Mouse (Mus musculus): Measurements from ENCODE around the gene Dolpp1. TPM values are rescaled to one million over a fixed set of nuclear protein-coding genes. Genes with fewer than 3 reads are reported as not detected.

Dolpp1 gene
- total RNA-seq, 2 experiments from 2014 or later: 7.0 to 7.3 TPM

GRCm38 (mm10) chr2:30435326-30436155 is 43.5 kb downstream of the Dolpp1 start:
- intact Hi-C loops (cut with DNase I; ENCODE audit: low total_unique reads): loop anchor here (5.0 to 10.0 kb wide), 2 partner anchors 357 to 509 kb away; no protein-coding TSS in a partner anchor
- peak; percentile 61 for DNase-seq

- intact Hi-C loops (cut with DNase I; ENCODE audit: low total_unique reads): loop anchor here (5.0 to 10.0 kb wide), 2 partner anchors 356 to 509 kb away; no protein-coding TSS in a partner anchor
- peak; percentile 60 for DNase-seq
Observed at GRCm38 (mm10) chr2:30436156-30436545, 44.1 kb downstream of the Dolpp1 start.

GRCm38 (mm10) chr2:30436809-30437208 is 44.8 kb downstream of the Dolpp1 start:
- intact Hi-C loops (cut with DNase I; ENCODE audit: low total_unique reads): loop anchor here (5.0 to 10.0 kb wide), 2 partner anchors 355 to 508 kb away; no protein-coding TSS in a partner anchor
- DNase-seq: no peak

DNA sequence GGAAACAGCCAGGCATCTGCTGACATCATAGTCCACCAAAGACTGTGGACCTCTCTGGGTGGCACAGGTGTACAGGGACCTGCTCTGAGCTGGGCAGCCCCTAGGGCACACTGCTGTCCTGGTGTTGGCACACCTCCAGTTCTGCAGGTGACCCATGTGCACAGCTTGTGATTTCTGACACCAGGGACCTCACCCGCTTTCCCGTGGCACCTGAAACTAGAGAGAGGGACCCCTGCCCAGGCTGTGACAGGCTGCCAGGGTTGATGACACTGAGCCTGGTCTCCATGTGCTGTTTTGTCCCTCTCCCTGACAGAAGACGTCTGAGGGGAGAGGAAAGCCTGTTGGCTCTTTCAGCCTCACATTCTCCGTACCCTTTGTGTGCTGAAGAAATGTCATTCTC is 45.7 kb downstream of the Dolpp1 start:
- intact Hi-C loops (cut with DNase I; ENCODE audit: low total_unique reads): loop anchor here (5.0 to 10.0 kb wide), 2 partner anchors 355 to 507 kb away; no protein-coding TSS in a partner anchor
- DNase-seq: no peak

- intact Hi-C loops (cut with DNase I; ENCODE audit: low total_unique reads): loop anchor here (5.0 to 10.0 kb wide), 2 partner anchors 353 to 505 kb away; no protein-coding TSS in a partner anchor
- no peak for DNase-seq
Observed at GRCm38 (mm10) chr2:30439631-30440030, 47.6 kb downstream of the Dolpp1 start.

DNA sequence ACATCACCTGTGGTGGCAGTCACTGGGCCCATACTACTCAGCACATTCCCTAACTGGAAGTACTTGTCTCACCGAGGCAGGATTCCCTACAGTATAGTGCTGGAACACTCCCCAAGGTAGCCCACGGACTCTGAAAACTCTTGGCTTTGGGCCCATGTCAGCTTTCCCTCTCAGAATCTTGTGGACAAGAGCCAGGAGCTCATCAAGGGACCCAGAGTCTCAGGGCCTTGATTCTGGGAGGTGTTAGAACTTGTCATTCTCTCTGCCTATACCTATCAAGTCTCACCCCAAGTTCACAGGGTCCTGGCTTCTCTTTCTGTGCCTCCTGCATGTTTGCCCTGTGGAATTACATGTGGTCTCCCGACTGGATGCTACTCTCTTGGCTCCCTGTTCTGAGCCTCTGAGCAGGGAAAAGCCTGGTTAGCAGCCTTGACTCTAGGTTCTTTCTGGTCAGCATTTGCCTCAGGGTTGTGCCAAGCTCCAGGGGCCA is 48.2 kb downstream of the Dolpp1 start:
- no peak for DNase-seq
- intact Hi-C loops (cut with DNase I; ENCODE audit: low total_unique reads): no loop called here

- peak; percentile 77 for DNase-seq
- intact Hi-C loops (cut with DNase I; ENCODE audit: low total_unique reads): no loop called here
Observed at GRCm38 (mm10) chr2:30440701-30441517, 48.9 kb downstream of the Dolpp1 start.

- intact Hi-C loops (cut with DNase I; ENCODE audit: low total_unique reads): no loop called here
- peak; percentile 89 for DNase-seq
Observed at GRCm38 (mm10) chr2:30441518-30442497, 49.8 kb downstream of the Dolpp1 start.

DNA sequence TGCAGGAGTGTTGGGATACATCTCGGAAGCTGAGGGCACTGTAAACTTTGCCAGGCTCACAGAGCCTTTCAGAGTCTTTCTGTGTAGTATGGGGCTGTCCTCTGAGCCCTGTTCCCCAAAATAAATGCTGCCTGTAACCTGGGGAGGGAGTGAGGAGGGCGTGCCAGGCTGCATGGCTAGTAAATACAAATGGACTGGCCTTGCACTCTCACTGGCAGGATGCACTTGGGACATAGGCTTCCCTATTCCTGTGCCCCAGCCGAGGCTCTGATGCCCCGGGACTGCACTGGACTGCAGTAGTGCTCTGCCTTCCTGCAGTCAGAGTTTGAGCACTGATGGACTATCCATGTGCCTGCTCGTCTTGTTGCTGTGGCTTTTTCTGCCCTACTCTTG is 50.4 kb downstream of the Dolpp1 start:
- DNase-seq: no peak
- intact Hi-C loops (cut with DNase I; ENCODE audit: low total_unique reads): no loop called here

DNA sequence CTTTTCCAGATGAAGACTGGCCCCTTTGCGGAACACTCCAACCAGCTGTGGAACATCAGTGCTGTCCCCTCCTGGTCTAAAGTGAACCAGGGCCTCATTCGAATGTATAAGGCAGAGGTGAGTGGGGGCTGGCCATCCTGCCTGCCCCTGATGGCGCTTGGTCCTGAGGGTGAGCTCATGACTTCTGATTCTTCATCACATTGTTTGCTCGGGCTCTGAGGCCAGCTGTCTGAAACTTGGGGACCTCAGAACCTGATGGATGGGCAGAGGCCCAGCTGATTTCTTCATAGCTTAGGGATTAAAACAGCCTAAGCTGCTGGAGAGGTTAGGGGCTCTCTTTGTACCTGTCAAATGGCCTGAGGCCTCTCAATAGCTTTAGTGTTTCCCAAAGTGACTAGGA is 51.2 kb downstream of the Dolpp1 start:
- no peak for DNase-seq

DNA sequence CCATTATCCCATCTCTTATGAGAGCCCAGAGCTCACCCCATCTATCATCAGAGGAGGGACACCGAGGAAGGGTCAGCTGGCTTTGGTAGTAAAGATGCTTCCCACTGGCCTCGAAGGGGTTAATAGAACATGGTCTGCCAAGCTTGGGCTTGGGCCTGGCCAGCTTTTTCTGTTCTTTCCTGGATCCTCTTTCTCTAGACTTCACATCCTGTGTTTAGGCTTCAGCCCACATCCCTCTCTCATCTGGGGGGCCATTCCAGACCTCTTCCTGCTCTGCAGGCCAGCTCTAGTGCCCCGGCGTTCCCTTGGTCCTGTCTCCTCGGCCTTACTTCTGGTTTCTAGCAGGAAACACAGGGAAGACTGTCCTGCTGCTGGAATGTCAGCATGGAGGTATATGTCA is 52.0 kb downstream of the Dolpp1 start:
- intact Hi-C loops (cut with DNase I; ENCODE audit: low total_unique reads): no loop called here
- no peak for DNase-seq

More for the DNA sequence above, 51.2 kb downstream of the Dolpp1 start:
- intact Hi-C loops (cut with DNase I; ENCODE audit: low total_unique reads): no loop called here

DNA sequence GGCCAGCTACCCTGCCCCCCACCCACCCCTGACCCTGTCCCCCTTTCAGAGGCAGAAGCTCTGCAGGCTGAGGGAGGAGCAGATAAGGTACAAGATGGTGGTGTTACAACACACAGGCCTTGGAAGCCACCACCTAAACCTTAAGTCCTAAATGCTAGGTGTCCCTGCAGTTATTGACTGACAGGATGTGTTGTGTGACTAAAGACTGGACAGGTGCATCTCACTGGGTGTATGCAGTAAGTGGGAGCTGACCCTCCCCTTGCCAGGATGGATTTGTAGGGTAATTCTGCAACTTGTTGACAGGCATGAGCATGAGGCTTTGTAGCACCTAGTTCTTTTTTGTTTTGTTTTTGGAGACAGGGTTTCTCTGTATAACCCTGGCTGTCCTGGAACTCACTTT is 52.4 kb downstream of the Dolpp1 start:
- intact Hi-C loops (cut with DNase I; ENCODE audit: low total_unique reads): no loop called here
- DNase-seq: no peak

- no peak for DNase-seq
- intact Hi-C loops (cut with DNase I; ENCODE audit: low total_unique reads): no loop called here
Observed at GRCm38 (mm10) chr2:30445312-30445711, 53.3 kb downstream of the Dolpp1 start.

DNA sequence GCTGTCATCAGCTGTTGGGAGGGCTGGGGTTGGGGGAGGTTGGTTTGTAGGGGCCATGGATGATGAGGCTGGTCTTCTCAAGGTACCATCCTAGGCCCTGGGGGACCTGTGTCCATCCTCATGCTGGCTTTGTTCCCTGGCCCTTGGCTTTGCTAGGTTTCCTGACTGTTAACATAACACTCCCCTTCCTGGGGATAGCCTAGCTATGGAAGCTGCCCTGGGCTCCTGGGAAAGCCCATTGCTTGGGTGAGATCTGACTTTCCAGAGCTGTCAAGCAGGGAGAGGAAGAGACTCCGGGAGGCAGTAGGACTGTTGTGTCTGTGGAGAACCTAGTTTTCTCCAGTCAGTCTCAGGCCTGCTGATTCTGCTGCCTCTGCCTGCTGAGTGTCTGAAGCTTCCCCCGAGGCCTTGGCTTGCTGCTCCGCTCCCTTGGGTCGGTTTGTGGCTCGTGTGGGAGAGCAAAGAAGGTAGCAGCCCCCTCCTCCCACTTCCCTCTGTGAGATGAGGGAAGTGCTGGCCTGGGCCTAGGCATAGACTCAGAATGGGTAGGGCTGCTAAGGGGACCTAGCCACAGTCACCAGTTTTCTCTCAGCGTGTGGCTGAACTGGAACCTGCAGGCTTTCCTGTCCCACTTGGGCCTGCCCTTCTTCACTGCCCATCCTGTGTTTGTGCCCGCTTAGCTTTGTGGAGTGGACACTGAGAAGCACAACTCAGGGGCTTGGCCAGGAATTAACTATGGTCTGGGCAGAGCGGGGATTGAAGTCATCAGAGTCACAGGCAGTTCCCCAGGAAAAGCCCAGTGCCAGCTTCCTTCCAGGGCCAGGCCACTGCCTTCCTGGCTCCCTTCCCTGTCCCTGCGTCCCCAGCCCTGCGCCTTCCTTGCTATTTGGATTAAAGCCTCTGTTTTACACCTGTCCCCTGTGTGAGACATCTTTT is 55.1 kb downstream of the Dolpp1 start:
- intact Hi-C loops (cut with DNase I; ENCODE audit: low total_unique reads): no loop called here
- DNase-seq: peak; percentile 52

DNA sequence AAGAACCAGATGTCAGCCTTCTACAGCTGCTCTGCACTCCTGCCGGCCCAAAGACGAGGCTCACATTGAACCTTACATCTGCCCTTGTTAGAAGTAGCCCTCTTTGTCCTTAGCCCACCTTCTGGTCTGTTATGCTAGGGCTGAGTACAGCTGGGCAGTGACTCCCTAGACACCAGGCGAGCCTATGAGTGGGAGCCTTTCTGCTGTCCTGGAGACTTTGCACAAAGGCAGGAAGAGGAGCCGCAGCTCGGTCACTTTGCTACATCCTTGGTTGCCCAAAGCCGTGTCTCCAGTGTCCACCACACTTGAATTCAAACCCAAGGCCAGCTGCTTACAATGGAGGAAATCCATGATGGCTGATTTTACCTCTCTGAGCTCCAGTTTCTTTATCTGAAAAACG is 56.3 kb downstream of the Dolpp1 start:
- intact Hi-C loops (cut with DNase I; ENCODE audit: low total_unique reads): no loop called here
- no peak for DNase-seq

Data from gastrocnemius, postnatal 14 days (tissue).